ENCODE assay signal across 31 mouse cellular contexts in genomic region chr3:31001048-31001676, GRCm38 (mm10). TPM values are rescaled to one million over a fixed set of nuclear protein-coding genes. Genes with fewer than 3 reads are reported as not detected.
DNase-seq lines count a peak whose midpoint lies in the region; ATAC-seq and TF ChIP-seq lines count a peak whose summit lies in the region.
"Had no signal": no experiment of that assay in that cellular context is flagged by ENCODE, and none has a peak within 500 bp of the region (broad histone marks: within the 10 kb centered on the region; RNA-seq: fewer than 3 reads in every experiment).

No protein-coding gene starts in this region.

- H3K4me1 ChIP-seq in limb, embryonic 12.5 days (replicated peaks): peaks cover 35% of the 10 kb centered on the region
- peaks cover 28% of the 10 kb centered on the region for H3K4me1 ChIP-seq in limb, embryonic 10.5 days
- peaks cover 7% of the 10 kb centered on the region for H3K4me1 ChIP-seq in midbrain, embryonic 11.5 days (ENCODE audit: control insufficient read depth, insufficient read depth, low read length)
- peaks cover 13% of the 10 kb centered on the region for H3K4me1 ChIP-seq in midbrain, embryonic 13.5 days (replicated peaks)
- peaks cover 9% of the 10 kb centered on the region; the same call in 1 of the 2 replicates for H3K4me1 ChIP-seq in stomach, postnatal 0 days (replicated peaks; ENCODE audit: control insufficient read depth, insufficient read depth)

- 58% methylated on average over 3 of the region's 3 CpGs for WGBS in limb, embryonic 12.5 days
- 50% methylated on average over 3 of the region's 3 CpGs for WGBS in limb, embryonic 10.5 days
- WGBS in midbrain, embryonic 11.5 days: 56% methylated on average over 3 of the region's 3 CpGs
- 61% methylated on average over 3 of the region's 3 CpGs for WGBS in midbrain, embryonic 13.5 days
- 67% methylated on average over 3 of the region's 3 CpGs for WGBS in stomach, postnatal 0 days

- peak overlapping the region; percentile 2; the same call in 1 of the 2 replicates for H3K27ac ChIP-seq in limb, embryonic 12.5 days
- H3K27ac ChIP-seq in limb, embryonic 10.5 days: no peak overlapping the region
- H3K27ac ChIP-seq in midbrain, embryonic 11.5 days (ENCODE audit: low read depth, low read length): no peak overlapping the region
- H3K27ac ChIP-seq in midbrain, embryonic 13.5 days: no peak overlapping the region
- H3K27ac ChIP-seq in stomach, postnatal 0 days (replicated peaks): peak overlapping the region; percentile 58
- H3K27ac ChIP-seq: forebrain, embryonic 15.5 days; heart, embryonic 13.5 days; hindbrain, embryonic 14.5 days; liver, embryonic 15.5 days had no signal

- no peak overlapping the region for H3K4me2 ChIP-seq in limb, embryonic 12.5 days
- no peak overlapping the region for H3K4me2 ChIP-seq in midbrain, embryonic 11.5 days
- H3K4me2 ChIP-seq in midbrain, embryonic 13.5 days (replicated peaks): no peak overlapping the region
- no peak overlapping the region for H3K4me2 ChIP-seq in stomach, postnatal 0 days (replicated peaks; ENCODE audit: low read depth)
- H3K4me2 ChIP-seq: embryonic facial prominence, embryonic 12.5 days; forebrain, embryonic 15.5 days; heart, embryonic 13.5 days; hindbrain, embryonic 14.5 days; liver, embryonic 15.5 days had no signal

- no peaks in the 10 kb centered on the region for H3K27me3 ChIP-seq in limb, embryonic 12.5 days
- no peaks in the 10 kb centered on the region for H3K27me3 ChIP-seq in limb, embryonic 10.5 days (ENCODE audit: low read depth, poor library complexity, severe bottlenecking)
- H3K27me3 ChIP-seq in midbrain, embryonic 11.5 days (ENCODE audit: control insufficient read depth, insufficient read depth, low read length): no peaks in the 10 kb centered on the region
- H3K27me3 ChIP-seq in midbrain, embryonic 13.5 days: no peaks in the 10 kb centered on the region
- H3K27me3 ChIP-seq in stomach, postnatal 0 days (ENCODE audit: control insufficient read depth, insufficient read depth, low read length): no peaks in the 10 kb centered on the region
- H3K27me3 ChIP-seq: CH12.LX; embryonic facial prominence, embryonic 12.5 days; forebrain, embryonic 15.5 days; heart, embryonic 13.5 days; liver, embryonic 15.5 days; megakaryocyte, embryonic 14.5 days; Patski had no signal

- no peak for TF ChIP-seq EP300 in stomach, postnatal 0 days (optimal IDR thresholded peaks at IDR 0.05)

- no peak for TF ChIP-seq CTCF in stomach, postnatal 0 days (IDR thresholded peaks at IDR 0.05; ENCODE audit: low read depth)

- DNase-seq in heart, adult 11 months: peak; percentile 51
- no peak for DNase-seq in heart, adult 9 months (ENCODE audit: low spot score in 2 of 2)
- DNase-seq in limb, embryonic 10.5 days (ENCODE audit: low spot score): no peak
- DNase-seq in midbrain, embryonic 11.5 days (ENCODE audit: low spot score, missing footprints): peak; percentile 68
- no peak for DNase-seq in stomach, postnatal 0 days (ENCODE audit: low spot score)
- DNase-seq in left cerebral cortex, adult 11 months (ENCODE audit: low spot score): no peak
- DNase-seq: adrenal gland, adult 8-10 months; cerebellum, adult 11 months; cerebellum, adult 9-11 months; embryo, embryonic 11 days; gastrocnemius, postnatal 25 days; heart, adult 18-20 months; heart, postnatal 10 days; kidney, adult 2 months; kidney, postnatal 36 days; lung, postnatal 4 days; midbrain, embryonic 14.5 days; right cerebral cortex, postnatal 25 days; thymus, adult 18-20 months; thymus, postnatal 25 days had no signal

- no peaks in the 10 kb centered on the region for H3K9me3 ChIP-seq in limb, embryonic 12.5 days
- H3K9me3 ChIP-seq in limb, embryonic 10.5 days (replicated peaks): no peaks in the 10 kb centered on the region
- no peaks in the 10 kb centered on the region; the same call in 1 of the 2 replicates for H3K9me3 ChIP-seq in midbrain, embryonic 11.5 days (ENCODE audit: control insufficient read depth, low read length)
- H3K9me3 ChIP-seq in midbrain, embryonic 13.5 days: no peaks in the 10 kb centered on the region
- H3K9me3 ChIP-seq in stomach, postnatal 0 days (ENCODE audit: control insufficient read depth, low read length): no peaks in the 10 kb centered on the region
- H3K9me3 ChIP-seq: embryonic facial prominence, embryonic 12.5 days; forebrain, embryonic 15.5 days; heart, embryonic 13.5 days; liver, embryonic 15.5 days had no signal

- H3K9ac ChIP-seq in limb, embryonic 12.5 days (replicated peaks): no peak overlapping the region
- no peak overlapping the region for H3K9ac ChIP-seq in midbrain, embryonic 11.5 days (ENCODE audit: low read length)
- H3K9ac ChIP-seq in midbrain, embryonic 13.5 days (replicated peaks): no peak overlapping the region
- H3K9ac ChIP-seq in stomach, postnatal 0 days (ENCODE audit: low read length): no peak overlapping the region
- H3K9ac ChIP-seq: embryonic facial prominence, embryonic 12.5 days; forebrain, embryonic 15.5 days; hindbrain, embryonic 14.5 days; liver, embryonic 15.5 days had no signal

- ATAC-seq in limb, embryonic 12.5 days (ENCODE audit: insufficient number of reproducible peaks, insufficient read depth, low FRiP score, low TSS enrichment, low read depth): no peak
- ATAC-seq in midbrain, embryonic 11.5 days (ENCODE audit: low FRiP score): no peak
- no peak for ATAC-seq in midbrain, embryonic 13.5 days
- ATAC-seq in stomach, postnatal 0 days (ENCODE audit: low FRiP score, low TSS enrichment): no peak
- ATAC-seq: forebrain, embryonic 15.5 days; Patski had no signal

- H3K36me3 ChIP-seq in limb, embryonic 12.5 days: peaks cover 4% of the 10 kb centered on the region
- H3K36me3 ChIP-seq in limb, embryonic 10.5 days: peaks cover 15% of the 10 kb centered on the region
- no peaks in the 10 kb centered on the region for H3K36me3 ChIP-seq in midbrain, embryonic 11.5 days (ENCODE audit: control insufficient read depth, insufficient read depth, low read length)
- peaks cover 3% of the 10 kb centered on the region; the same call in 1 of the 2 replicates for H3K36me3 ChIP-seq in midbrain, embryonic 13.5 days
- no peaks in the 10 kb centered on the region for H3K36me3 ChIP-seq in stomach, postnatal 0 days (ENCODE audit: control insufficient read depth, insufficient read depth, low read length)
- H3K36me3 ChIP-seq: embryonic facial prominence, embryonic 12.5 days; forebrain, embryonic 15.5 days had no signal

- no peak overlapping the region for H3K4me3 ChIP-seq in limb, embryonic 12.5 days (replicated peaks)
- no peak overlapping the region for H3K4me3 ChIP-seq in limb, embryonic 10.5 days
- no peak overlapping the region for H3K4me3 ChIP-seq in midbrain, embryonic 11.5 days (ENCODE audit: low read depth, low read length)
- H3K4me3 ChIP-seq in midbrain, embryonic 13.5 days (replicated peaks): no peak overlapping the region
- no peak overlapping the region for H3K4me3 ChIP-seq in stomach, postnatal 0 days (ENCODE audit: low read depth, low read length)
- H3K4me3 ChIP-seq: embryonic facial prominence, embryonic 12.5 days; forebrain, embryonic 10.5 days; forebrain, embryonic 15.5 days; heart, embryonic 13.5 days; liver, embryonic 15.5 days; megakaryocyte, embryonic 14.5 days had no signal

RNA-seq across cellular contexts. Expression of gene Prkci, which starts 5.6 kb away (rescaled TPM):
- 44.9 and 49.8 TPM in 2 replicates for polyA plus RNA-seq in limb, embryonic 12.5 days (2016; fragmentation: Nextera tagmentation; extraction: Ambion mirVana)
- 33.8 and 37.7 TPM in 2 replicates for polyA plus RNA-seq in limb, embryonic 10.5 days (2016; fragmentation: Nextera tagmentation; extraction: Ambion mirVana)
- 37.9 and 41.9 TPM in 2 replicates for polyA plus RNA-seq in midbrain, embryonic 11.5 days (2014; fragmentation: Nextera tagmentation; extraction: Ambion mirVana)
- 21.8 and 23.6 TPM in 2 replicates for polyA plus RNA-seq in midbrain, embryonic 13.5 days (2015; fragmentation: Nextera tagmentation; extraction: Ambion mirVana)
- 21.2 and 22.1 TPM in 2 replicates for polyA plus RNA-seq in stomach, postnatal 0 days (2015; fragmentation: Nextera tagmentation; extraction: Ambion mirVana)

RNA-seq across cellular contexts. Expression of gene Phc3, which starts 31.9 kb away (rescaled TPM):
- 5.6 and 6.5 TPM in 2 replicates for polyA plus RNA-seq in limb, embryonic 12.5 days (2016; fragmentation: Nextera tagmentation; extraction: Ambion mirVana)
- polyA plus RNA-seq in limb, embryonic 10.5 days (2016; fragmentation: Nextera tagmentation; extraction: Ambion mirVana): 4.7 and 5.4 TPM in 2 replicates
- polyA plus RNA-seq in midbrain, embryonic 11.5 days (2014; fragmentation: Nextera tagmentation; extraction: Ambion mirVana): 3.9 and 4.6 TPM in 2 replicates
- polyA plus RNA-seq in midbrain, embryonic 13.5 days (2015; fragmentation: Nextera tagmentation; extraction: Ambion mirVana): 7.0 and 7.6 TPM in 2 replicates
- 3.0 and 3.3 TPM in 2 replicates for polyA plus RNA-seq in stomach, postnatal 0 days (2015; fragmentation: Nextera tagmentation; extraction: Ambion mirVana)

Comparison
In these comparisons a context has a peak if more than half of its experiments do, and no peak if none do; other contexts are left out.
1. DNase-seq: peak in heart, adult 11 months (single experiment) and midbrain, embryonic 11.5 days (single experiment); none in heart, adult 9 months (0 of 2), limb, embryonic 10.5 days (single experiment), stomach, postnatal 0 days (single experiment) and left cerebral cortex, adult 11 months (single experiment).
2. H3K27ac ChIP-seq: peak in limb, embryonic 12.5 days (single experiment) and stomach, postnatal 0 days (single experiment); none in limb, embryonic 10.5 days (single experiment), midbrain, embryonic 11.5 days (single experiment) and midbrain, embryonic 13.5 days (single experiment).